Mouse (Mus musculus): ENCODE data around the gene Tat. TPM values are rescaled to one million over a fixed set of nuclear protein-coding genes. Genes with fewer than 3 reads are reported as not detected.

The Tat gene
- polyA plus RNA-seq, 1 experiment from 2014 or later, result not detected

GRCm38 (mm10) chr8:109992166-109992565 lies 1.9 kb downstream of the Tat start:
- no peak for ATAC-seq (ENCODE audit: insufficient number of reproducible peaks, insufficient read depth, low FRiP score, low read depth)
- Histone ChIP-seq H3K27me3 (ENCODE audit: control insufficient read depth, insufficient read depth, low read length) (no peaks in the 10 kb centered on the region), H3K4me2 (replicated peaks; ENCODE audit: low read depth, low read length) (no peak overlapping the region), H3K9me3 (ENCODE audit: control insufficient read depth, low read depth, low read length) (no peaks in the 10 kb centered on the region), H3K4me1 (ENCODE audit: control insufficient read depth, insufficient read depth, low read length) (no peaks in the 10 kb centered on the region), H3K4me3 (ENCODE audit: low read depth, low read length) (no peak overlapping the region), H3K27ac (ENCODE audit: low read length) (no peak overlapping the region), H3K9ac (replicated peaks; ENCODE audit: low read depth, low read length) (no peak overlapping the region), H3K36me3 (ENCODE audit: control insufficient read depth, insufficient read depth, low read length) (no peaks in the 10 kb centered on the region)
- WGBS, result 85% methylated on average over 5 of the region's 5 CpGs

- H3K4me1 ChIP-seq (ENCODE audit: control insufficient read depth, insufficient read depth, low read length), result no peaks in the 10 kb centered on the region
- H3K27ac ChIP-seq (ENCODE audit: low read length), result no peak overlapping the region
- no peak for ATAC-seq (ENCODE audit: insufficient number of reproducible peaks, insufficient read depth, low FRiP score, low read depth)
- H3K9ac ChIP-seq (replicated peaks; ENCODE audit: low read depth, low read length), result no peak overlapping the region
- no peaks in the 10 kb centered on the region for H3K9me3 ChIP-seq (ENCODE audit: control insufficient read depth, low read depth, low read length)
- WGBS, result 69% methylated on average over 1 of the region's 1 CpGs
- no peak overlapping the region for H3K4me2 ChIP-seq (replicated peaks; ENCODE audit: low read depth, low read length)
- H3K36me3 ChIP-seq (ENCODE audit: control insufficient read depth, insufficient read depth, low read length), result no peaks in the 10 kb centered on the region
- H3K4me3 ChIP-seq (ENCODE audit: low read depth, low read length), result no peak overlapping the region
- H3K27me3 ChIP-seq (ENCODE audit: control insufficient read depth, insufficient read depth, low read length), result no peaks in the 10 kb centered on the region
Measured at GRCm38 (mm10) chr8:109992951-109993350, 2.7 kb downstream of the Tat start.

GRCm38 (mm10) chr8:109997381-109997780 lies 7.1 kb downstream of the Tat start:
- H3K4me2 ChIP-seq (replicated peaks; ENCODE audit: low read depth, low read length), result no peak overlapping the region
- no peaks in the 10 kb centered on the region for H3K4me1 ChIP-seq (ENCODE audit: control insufficient read depth, insufficient read depth, low read length)
- no peaks in the 10 kb centered on the region for H3K9me3 ChIP-seq (ENCODE audit: control insufficient read depth, low read depth, low read length)
- H3K36me3 ChIP-seq (ENCODE audit: control insufficient read depth, insufficient read depth, low read length), result no peaks in the 10 kb centered on the region
- no peak overlapping the region for H3K27ac ChIP-seq (ENCODE audit: low read length)
- no peak overlapping the region for H3K9ac ChIP-seq (replicated peaks; ENCODE audit: low read depth, low read length)
- WGBS, result 91% methylated on average over 9 of the region's 9 CpGs
- no peak for ATAC-seq (ENCODE audit: insufficient number of reproducible peaks, insufficient read depth, low FRiP score, low read depth)
- H3K27me3 ChIP-seq (ENCODE audit: control insufficient read depth, insufficient read depth, low read length), result no peaks in the 10 kb centered on the region
- no peak overlapping the region for H3K4me3 ChIP-seq (ENCODE audit: low read depth, low read length)

- Histone ChIP-seq H3K4me2 (replicated peaks; ENCODE audit: low read depth, low read length) (no peak overlapping the region), H3K27ac (ENCODE audit: low read length) (no peak overlapping the region), H3K4me3 (ENCODE audit: low read depth, low read length) (no peak overlapping the region), H3K9me3 (ENCODE audit: control insufficient read depth, low read depth, low read length) (no peaks in the 10 kb centered on the region), H3K4me1 (ENCODE audit: control insufficient read depth, insufficient read depth, low read length) (no peaks in the 10 kb centered on the region), H3K9ac (replicated peaks; ENCODE audit: low read depth, low read length) (no peak overlapping the region), H3K36me3 (ENCODE audit: control insufficient read depth, insufficient read depth, low read length) (no peaks in the 10 kb centered on the region), H3K27me3 (ENCODE audit: control insufficient read depth, insufficient read depth, low read length) (no peaks in the 10 kb centered on the region)
- 74% methylated on average over 7 of the region's 7 CpGs for WGBS
- ATAC-seq (ENCODE audit: insufficient number of reproducible peaks, insufficient read depth, low FRiP score, low read depth), result no peak
Measured at GRCm38 (mm10) chr8:109998066-109998465, 7.8 kb downstream of the Tat start.

GRCm38 (mm10) chr8:109999974-110000373 lies 9.7 kb downstream of the Tat start:
- WGBS, result 84% methylated on average over 10 of the region's 10 CpGs
- Histone ChIP-seq H3K4me3 (ENCODE audit: low read depth, low read length) (no peak overlapping the region), H3K36me3 (ENCODE audit: control insufficient read depth, insufficient read depth, low read length) (no peaks in the 10 kb centered on the region), H3K9ac (replicated peaks; ENCODE audit: low read depth, low read length) (no peak overlapping the region), H3K4me2 (replicated peaks; ENCODE audit: low read depth, low read length) (no peak overlapping the region), H3K27ac (ENCODE audit: low read length) (no peak overlapping the region), H3K9me3 (ENCODE audit: control insufficient read depth, low read depth, low read length) (no peaks in the 10 kb centered on the region), H3K4me1 (ENCODE audit: control insufficient read depth, insufficient read depth, low read length) (no peaks in the 10 kb centered on the region), H3K27me3 (ENCODE audit: control insufficient read depth, insufficient read depth, low read length) (no peaks in the 10 kb centered on the region)
- no peak for ATAC-seq (ENCODE audit: insufficient number of reproducible peaks, insufficient read depth, low FRiP score, low read depth)

GRCm38 (mm10) chr8:110002953-110003352 lies 12.7 kb downstream of the Tat start:
- H3K27me3 ChIP-seq (ENCODE audit: control insufficient read depth, insufficient read depth, low read length), result no peaks in the 10 kb centered on the region
- no peaks in the 10 kb centered on the region for H3K9me3 ChIP-seq (ENCODE audit: control insufficient read depth, low read depth, low read length)
- no peak overlapping the region for H3K4me3 ChIP-seq (ENCODE audit: low read depth, low read length)
- WGBS, result 38% methylated on average over 9 of the region's 9 CpGs
- no peak overlapping the region for H3K27ac ChIP-seq (ENCODE audit: low read length)
- no peak for ATAC-seq (ENCODE audit: insufficient number of reproducible peaks, insufficient read depth, low FRiP score, low read depth)
- no peaks in the 10 kb centered on the region for H3K4me1 ChIP-seq (ENCODE audit: control insufficient read depth, insufficient read depth, low read length)
- H3K9ac ChIP-seq (replicated peaks; ENCODE audit: low read depth, low read length), result no peak overlapping the region
- no peak overlapping the region for H3K4me2 ChIP-seq (replicated peaks; ENCODE audit: low read depth, low read length)
- H3K36me3 ChIP-seq (ENCODE audit: control insufficient read depth, insufficient read depth, low read length), result no peaks in the 10 kb centered on the region

GRCm38 (mm10) chr8:110004300-110004699 lies 14.1 kb downstream of the Tat start:
- WGBS, result 61% methylated on average over 5 of the region's 5 CpGs

GRCm38 (mm10) chr8:110006312-110007023 lies 16.2 kb downstream of the Tat start:
- no peak for ATAC-seq (ENCODE audit: insufficient number of reproducible peaks, insufficient read depth, low FRiP score, low read depth)
- 58% methylated on average over 17 of the region's 17 CpGs for WGBS

More at GRCm38 (mm10) chr8:110004300-110004699, 14.1 kb downstream of the Tat start:
- H3K9me3 ChIP-seq (ENCODE audit: control insufficient read depth, low read depth, low read length), result no peaks in the 10 kb centered on the region
- ATAC-seq (ENCODE audit: insufficient number of reproducible peaks, insufficient read depth, low FRiP score, low read depth), result no peak
- no peaks in the 10 kb centered on the region for H3K27me3 ChIP-seq (ENCODE audit: control insufficient read depth, insufficient read depth, low read length)
- H3K36me3 ChIP-seq (ENCODE audit: control insufficient read depth, insufficient read depth, low read length), result no peaks in the 10 kb centered on the region
- no peak overlapping the region for H3K4me2 ChIP-seq (replicated peaks; ENCODE audit: low read depth, low read length)
- H3K9ac ChIP-seq (replicated peaks; ENCODE audit: low read depth, low read length), result no peak overlapping the region
- no peaks in the 10 kb centered on the region for H3K4me1 ChIP-seq (ENCODE audit: control insufficient read depth, insufficient read depth, low read length)
- no peak overlapping the region for H3K4me3 ChIP-seq (ENCODE audit: low read depth, low read length)
- H3K27ac ChIP-seq (ENCODE audit: low read length), result no peak overlapping the region

More at GRCm38 (mm10) chr8:110006312-110007023, 16.2 kb downstream of the Tat start:
- Histone ChIP-seq H3K27me3 (ENCODE audit: control insufficient read depth, insufficient read depth, low read length) (no peaks in the 10 kb centered on the region), H3K9ac (replicated peaks; ENCODE audit: low read depth, low read length) (no peak overlapping the region), H3K4me1 (ENCODE audit: control insufficient read depth, insufficient read depth, low read length) (no peaks in the 10 kb centered on the region), H3K4me3 (ENCODE audit: low read depth, low read length) (no peak overlapping the region), H3K4me2 (replicated peaks; ENCODE audit: low read depth, low read length) (no peak overlapping the region), H3K27ac (ENCODE audit: low read length) (no peak overlapping the region), H3K36me3 (ENCODE audit: control insufficient read depth, insufficient read depth, low read length) (no peaks in the 10 kb centered on the region), H3K9me3 (ENCODE audit: control insufficient read depth, low read depth, low read length) (no peaks in the 10 kb centered on the region)
